Mouse (Mus musculus): Measurements from ENCODE around the gene Cryz. TPM values are rescaled to one million over a fixed set of nuclear protein-coding genes. Genes with fewer than 3 reads are reported as not detected.

The Cryz gene
- polyA plus RNA-seq, 1 experiment, result 6.6 TPM

DNA sequence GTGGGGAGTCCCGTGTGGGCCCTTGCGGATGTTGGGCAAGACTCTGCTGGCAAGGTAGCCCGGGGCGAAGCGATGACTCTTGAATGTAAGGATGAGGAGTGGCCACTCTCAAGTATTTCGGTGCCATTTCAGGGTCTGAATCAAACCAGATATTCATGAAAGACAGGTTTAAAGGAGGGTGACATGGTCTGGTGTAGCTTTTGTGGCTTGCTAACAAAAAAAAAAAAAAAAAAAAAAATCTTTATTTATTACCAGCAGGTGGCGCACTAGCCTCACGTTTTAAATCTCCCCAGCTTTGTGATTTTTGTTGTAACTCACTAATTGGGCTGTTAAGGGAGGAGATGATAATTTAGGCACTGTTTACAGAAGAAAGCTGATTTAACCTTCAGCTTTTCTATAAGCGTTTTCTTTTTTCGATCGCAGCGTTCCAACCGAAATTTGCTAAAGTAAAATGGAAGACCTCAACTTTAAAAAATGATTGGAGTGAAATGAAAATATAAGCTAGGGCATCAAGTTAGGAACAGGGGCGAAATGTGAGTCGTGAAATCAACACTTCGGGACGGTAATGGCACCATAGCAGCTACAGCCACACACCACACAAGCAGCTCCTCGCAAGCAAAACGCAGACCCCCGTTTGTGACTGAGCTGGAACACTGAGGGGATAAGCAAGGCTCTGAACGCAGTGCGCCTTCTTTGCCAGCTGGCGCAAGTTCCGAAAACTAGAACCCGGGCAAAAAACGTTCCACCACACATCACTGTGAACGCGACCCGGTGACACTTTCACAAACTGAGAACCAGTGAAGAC, 50.3 kb downstream of the Cryz start:
- H3K4me1 ChIP-seq (ENCODE audit: control insufficient read depth, insufficient read depth, low read length), result no peaks in the 10 kb centered on the region
- no peak for DNase-seq
- peak overlapping the region; percentile 55 for H3K4me3 ChIP-seq (replicated peaks; ENCODE audit: extremely low read depth, low read depth, low read length)
- 45% methylated on average over 29 of the region's 29 CpGs for WGBS
- no peak for TF ChIP-seq POLR2A (IDR thresholded peaks at IDR 0.05; ENCODE audit: borderline replicate concordance, extremely low read depth, low read depth, low read length)
- no peak for TF ChIP-seq CTCF (IDR thresholded peaks at IDR 0.05; ENCODE audit: insufficient read depth, low read length)

GRCm38 (mm10) chr3:154647443-154647780, 50.9 kb downstream of the Cryz start:
- no peak for DNase-seq
- no peak for TF ChIP-seq POLR2A (IDR thresholded peaks at IDR 0.05; ENCODE audit: borderline replicate concordance, extremely low read depth, low read depth, low read length)
- TF ChIP-seq CTCF (IDR thresholded peaks at IDR 0.05; ENCODE audit: insufficient read depth, low read length), result no peak
- H3K4me1 ChIP-seq (ENCODE audit: control insufficient read depth, insufficient read depth, low read length), result no peaks in the 10 kb centered on the region
- WGBS, result 44% methylated on average over 7 of the region's 7 CpGs
- no peak overlapping the region for H3K4me3 ChIP-seq (replicated peaks; ENCODE audit: extremely low read depth, low read depth, low read length)

GRCm38 (mm10) chr3:154649411-154650285, 53.1 kb downstream of the Cryz start:
- Histone ChIP-seq H3K4me1 (ENCODE audit: control insufficient read depth, insufficient read depth, low read length) (no peaks in the 10 kb centered on the region), H3K4me3 (replicated peaks; ENCODE audit: extremely low read depth, low read depth, low read length) (no peak overlapping the region)
- TF ChIP-seq CTCF (IDR thresholded peaks at IDR 0.05; ENCODE audit: insufficient read depth, low read length), result no peak
- no peak for TF ChIP-seq POLR2A (IDR thresholded peaks at IDR 0.05; ENCODE audit: borderline replicate concordance, extremely low read depth, low read depth, low read length)
- DNase-seq, result no peak
- WGBS, result 57% methylated on average over 20 of the region's 20 CpGs

DNA sequence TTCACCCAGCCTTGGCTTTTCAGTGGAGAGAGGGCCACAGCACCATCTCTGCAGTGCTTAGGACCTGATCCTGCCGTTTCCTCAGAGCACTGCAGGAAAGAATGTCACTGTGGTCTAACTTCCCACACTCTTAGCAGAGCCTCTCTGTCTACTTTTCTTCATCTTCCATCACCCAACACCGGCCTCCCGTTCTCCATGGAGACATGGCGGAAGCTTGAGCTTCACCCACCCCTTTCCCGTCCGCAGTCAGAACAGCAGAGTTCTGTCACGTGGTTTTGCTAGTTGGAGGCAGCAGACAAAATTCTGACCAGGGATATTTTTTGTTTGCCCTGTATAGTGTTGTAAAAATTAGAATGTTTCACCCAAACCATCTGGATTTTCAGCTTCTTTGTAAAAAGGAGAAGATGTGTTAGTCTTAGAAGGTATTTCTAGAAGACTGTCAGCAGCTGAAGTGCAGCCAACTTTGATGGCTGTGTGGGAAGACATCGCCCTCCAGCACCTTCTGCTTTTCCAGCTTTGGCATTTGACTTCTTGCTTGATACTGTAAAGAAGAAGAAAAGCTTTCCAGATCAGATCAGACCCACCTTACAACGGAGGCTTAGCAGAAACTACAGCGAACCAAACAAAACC, 54.8 kb downstream of the Cryz start:
- H3K4me3 ChIP-seq (replicated peaks; ENCODE audit: extremely low read depth, low read depth, low read length), result no peak overlapping the region
- no peak for TF ChIP-seq POLR2A (IDR thresholded peaks at IDR 0.05; ENCODE audit: borderline replicate concordance, extremely low read depth, low read depth, low read length)
- no peak for TF ChIP-seq CTCF (IDR thresholded peaks at IDR 0.05; ENCODE audit: insufficient read depth, low read length)
- DNase-seq, result no peak
- no peaks in the 10 kb centered on the region for H3K4me1 ChIP-seq (ENCODE audit: control insufficient read depth, insufficient read depth, low read length)
- 67% methylated on average over 10 of the region's 10 CpGs for WGBS

DNA sequence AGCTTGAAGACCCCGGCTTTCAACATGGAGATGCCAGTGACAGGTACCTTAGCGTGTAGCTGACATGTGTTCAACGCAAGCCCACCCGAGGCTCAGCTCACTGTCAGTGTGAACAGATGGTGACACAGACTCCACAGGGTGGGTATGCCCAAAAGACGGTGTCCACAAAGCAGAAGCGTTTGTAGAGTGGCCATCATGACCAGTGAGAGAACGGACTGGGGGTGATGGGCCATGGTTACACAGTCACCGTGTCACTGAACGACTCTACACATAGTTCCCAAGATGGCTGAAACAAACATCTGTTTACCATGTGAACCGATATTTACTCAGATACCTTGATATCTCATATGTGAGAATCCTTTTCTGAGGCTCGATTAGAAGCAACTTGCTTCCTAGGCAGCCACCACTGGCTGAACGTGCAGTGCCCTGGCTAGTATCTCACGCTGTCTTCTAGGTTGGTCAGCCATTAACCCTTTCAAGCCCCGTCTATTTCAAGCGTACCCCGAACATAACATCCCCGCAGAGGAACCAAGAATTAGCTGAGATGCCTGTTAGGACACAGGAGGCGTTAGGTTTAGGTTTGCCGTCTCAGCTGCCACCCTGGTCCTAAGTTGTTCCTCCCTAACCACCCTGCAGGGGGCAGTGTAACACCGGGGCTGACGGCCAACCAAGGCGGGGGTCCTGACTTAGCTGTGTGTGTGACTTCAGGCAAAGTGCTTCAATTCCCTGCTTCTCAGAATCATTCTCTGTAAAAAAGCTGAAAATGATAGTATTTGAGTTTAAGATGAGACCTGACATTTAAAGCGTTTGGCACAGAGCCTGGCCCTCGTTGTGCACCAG, 56.3 kb downstream of the Cryz start:
- Histone ChIP-seq H3K4me1 (ENCODE audit: control insufficient read depth, insufficient read depth, low read length) (no peaks in the 10 kb centered on the region), H3K4me3 (replicated peaks; ENCODE audit: extremely low read depth, low read depth, low read length) (no peak overlapping the region)
- DNase-seq, result peak; percentile 40
- WGBS, result 42% methylated on average over 24 of the region's 24 CpGs
- TF ChIP-seq POLR2A (IDR thresholded peaks at IDR 0.05; ENCODE audit: borderline replicate concordance, extremely low read depth, low read depth, low read length), result no peak
- TF ChIP-seq CTCF (IDR thresholded peaks at IDR 0.05; ENCODE audit: insufficient read depth, low read length), result peak; percentile 65

DNA sequence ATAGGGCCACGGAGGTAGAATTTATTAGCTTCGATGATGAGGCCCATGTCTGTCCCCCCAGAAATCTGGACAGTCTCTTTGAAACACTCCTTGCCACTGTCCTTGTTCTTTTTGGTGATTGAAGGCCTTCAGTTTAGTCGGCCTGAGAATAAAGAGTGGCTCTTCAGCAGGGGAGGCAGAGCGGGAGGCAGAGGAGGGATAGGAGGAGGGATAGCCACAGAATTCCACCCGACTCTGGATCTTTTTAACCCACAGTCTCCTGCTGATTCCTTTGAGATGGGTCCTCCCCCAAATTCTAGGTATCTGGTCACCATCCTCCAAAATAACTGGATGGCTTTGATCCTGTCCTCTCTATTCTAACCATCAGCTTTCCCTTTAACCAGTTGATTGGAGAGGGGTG, 56.9 kb downstream of the Cryz start:
- TF ChIP-seq CTCF (IDR thresholded peaks at IDR 0.05; ENCODE audit: insufficient read depth, low read length) (no peak), POLR2A (IDR thresholded peaks at IDR 0.05; ENCODE audit: borderline replicate concordance, extremely low read depth, low read depth, low read length) (no peak)
- Histone ChIP-seq H3K4me1 (ENCODE audit: control insufficient read depth, insufficient read depth, low read length) (no peaks in the 10 kb centered on the region), H3K4me3 (replicated peaks; ENCODE audit: extremely low read depth, low read depth, low read length) (no peak overlapping the region)
- no peak for DNase-seq
- WGBS, result 70% methylated on average over 5 of the region's 5 CpGs

DNA sequence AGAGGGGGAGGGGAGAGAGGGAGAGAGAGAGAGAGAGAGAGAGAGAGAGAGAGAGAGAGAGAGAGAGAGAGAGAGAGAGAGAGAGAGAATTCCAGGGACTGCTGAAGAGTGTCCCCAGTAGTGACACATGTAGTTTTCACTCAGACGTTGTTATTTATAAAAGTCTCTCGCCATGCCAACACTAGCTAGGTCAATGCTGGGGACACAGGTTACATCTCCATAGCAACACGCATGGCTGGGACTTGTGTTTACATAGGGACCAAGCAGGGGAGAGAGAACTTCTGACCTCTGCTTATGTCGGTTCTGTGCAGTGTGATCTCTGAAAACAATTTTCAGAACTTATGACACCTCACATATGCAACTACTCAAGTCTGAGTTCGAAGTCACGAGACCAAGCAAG, 57.8 kb downstream of the Cryz start:
- no peak for DNase-seq
- Histone ChIP-seq H3K4me3 (replicated peaks; ENCODE audit: extremely low read depth, low read depth, low read length) (no peak overlapping the region), H3K4me1 (ENCODE audit: control insufficient read depth, insufficient read depth, low read length) (no peaks in the 10 kb centered on the region)
- TF ChIP-seq POLR2A (IDR thresholded peaks at IDR 0.05; ENCODE audit: borderline replicate concordance, extremely low read depth, low read depth, low read length) (no peak), CTCF (IDR thresholded peaks at IDR 0.05; ENCODE audit: insufficient read depth, low read length) (no peak)
- 38% methylated on average over 6 of the region's 6 CpGs for WGBS

GRCm38 (mm10) chr3:154654901-154655300, 58.4 kb downstream of the Cryz start:
- Histone ChIP-seq H3K4me1 (ENCODE audit: control insufficient read depth, insufficient read depth, low read length) (no peaks in the 10 kb centered on the region), H3K4me3 (replicated peaks; ENCODE audit: extremely low read depth, low read depth, low read length) (no peak overlapping the region)
- TF ChIP-seq POLR2A (IDR thresholded peaks at IDR 0.05; ENCODE audit: borderline replicate concordance, extremely low read depth, low read depth, low read length) (no peak), CTCF (IDR thresholded peaks at IDR 0.05; ENCODE audit: insufficient read depth, low read length) (no peak)
- no peak for DNase-seq
- WGBS, result 54% methylated on average over 12 of the region's 12 CpGs

GRCm38 (mm10) chr3:154655711-154656110, 59.2 kb downstream of the Cryz start:
- Histone ChIP-seq H3K4me1 (ENCODE audit: control insufficient read depth, insufficient read depth, low read length) (no peaks in the 10 kb centered on the region), H3K4me3 (replicated peaks; ENCODE audit: extremely low read depth, low read depth, low read length) (no peak overlapping the region)
- 82% methylated on average over 5 of the region's 5 CpGs for WGBS
- DNase-seq, result no peak
- no peak for TF ChIP-seq POLR2A (IDR thresholded peaks at IDR 0.05; ENCODE audit: borderline replicate concordance, extremely low read depth, low read depth, low read length)
- TF ChIP-seq CTCF (IDR thresholded peaks at IDR 0.05; ENCODE audit: insufficient read depth, low read length), result no peak
